Mouse (Mus musculus): ENCODE measurements at regions not wholly inside any gene's neighbourhood (a gene's known extent, or its start where the extent isn't known, plus 50 kb on each side); places are given as distances from the start of the nearest gene placed in this dataset.
"Not testable (repeated sequence)": the region's sequence is repeated elsewhere in the genome, so short reads cannot be mapped to it uniquely, and the experiment has no call there.

DNA sequence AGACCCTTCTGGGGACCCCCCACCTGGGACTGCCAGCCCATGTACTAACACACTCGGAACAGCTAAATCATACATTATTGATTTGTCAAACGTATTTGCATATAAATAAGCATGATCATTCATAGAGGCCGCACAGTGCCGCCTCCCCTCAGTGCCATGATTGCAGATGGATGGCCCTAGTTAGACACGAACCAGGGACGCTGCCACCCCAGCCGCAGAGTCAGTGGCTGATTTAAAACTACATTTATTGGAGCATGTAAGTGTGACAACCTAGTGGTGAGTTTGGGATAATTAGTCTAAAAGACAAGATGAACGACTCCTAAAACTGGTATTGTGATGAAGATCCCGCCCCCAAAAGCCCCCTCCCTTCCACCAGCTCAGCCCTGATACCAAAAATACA lies 138.3 kb upstream of the Top1 start:
- DNase-seq (ENCODE audit: low spot score), result no peak

DNA sequence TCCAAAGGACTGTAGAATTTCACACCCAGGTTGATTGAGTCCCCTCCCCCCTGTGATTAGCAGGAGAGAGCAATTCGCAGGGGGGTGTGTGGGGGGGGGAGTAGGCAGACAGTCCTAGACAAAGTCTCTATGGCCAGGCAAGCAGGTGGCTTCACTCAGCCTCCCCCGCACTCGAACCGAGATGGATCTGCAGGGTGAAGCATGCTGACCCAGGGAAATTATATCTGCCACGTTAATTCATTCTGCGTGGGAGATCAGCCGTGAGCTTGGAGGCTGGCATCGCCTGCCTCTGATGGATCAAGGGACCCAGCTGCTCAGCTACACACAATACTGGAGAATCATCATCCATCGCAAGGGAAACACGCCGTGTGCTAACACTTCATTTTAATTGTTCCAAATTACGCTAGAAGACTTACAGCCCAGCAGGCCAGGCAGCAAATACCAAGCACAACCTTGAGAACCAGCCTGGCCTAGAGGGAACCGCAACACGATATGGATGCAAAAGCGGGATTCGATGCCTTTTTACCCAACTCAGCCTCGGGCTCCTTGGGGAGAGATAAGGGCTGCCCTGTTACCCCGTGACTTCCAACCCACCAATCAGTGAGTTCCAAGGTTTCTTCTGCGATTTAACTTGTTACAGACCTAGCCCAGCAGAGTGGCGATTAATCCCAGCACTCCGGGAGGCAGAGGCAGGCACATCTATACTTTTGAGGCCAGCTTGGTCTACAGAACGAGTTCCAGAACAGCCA lies 137.7 kb upstream of the Top1 start:
- no peak for DNase-seq (ENCODE audit: low spot score)

GRCm38 (mm10) chr2:160510159-160510558 lies 135.5 kb upstream of the Top1 start:
- DNase-seq (ENCODE audit: low spot score), result no peak

GRCm38 (mm10) chr2:160510635-160511421 lies 134.9 kb upstream of the Top1 start:
- DNase-seq (ENCODE audit: low spot score), result no peak

- no peak for DNase-seq (ENCODE audit: low spot score)
These were observed 130.1 kb upstream of the Top1 start for GRCm38 (mm10) chr2:160515621-160516020.

DNA sequence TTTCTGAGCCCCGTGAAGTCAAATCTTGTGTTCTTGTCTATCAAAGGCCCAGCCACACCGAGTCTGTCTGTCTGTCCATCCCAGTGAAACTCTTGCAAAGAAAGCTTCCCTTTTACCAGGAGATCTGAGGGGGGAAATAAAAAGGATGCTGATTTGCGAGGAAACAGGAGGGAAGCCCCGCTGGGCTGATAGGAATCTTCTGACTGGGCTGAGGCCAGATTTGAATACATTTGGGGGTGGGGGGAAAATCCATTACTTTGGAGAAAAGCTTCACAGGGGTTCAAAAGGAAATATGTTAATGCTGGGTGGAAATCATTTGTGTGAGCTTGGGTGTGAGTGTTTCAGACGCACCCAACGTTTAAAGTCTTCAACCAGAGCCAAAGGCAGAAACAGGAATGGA lies 129.2 kb upstream of the Top1 start:
- no peak for DNase-seq (ENCODE audit: low spot score)

- DNase-seq (ENCODE audit: low spot score), result no peak
These were observed 120.1 kb upstream of the Top1 start for GRCm38 (mm10) chr2:160525301-160526205.

DNA sequence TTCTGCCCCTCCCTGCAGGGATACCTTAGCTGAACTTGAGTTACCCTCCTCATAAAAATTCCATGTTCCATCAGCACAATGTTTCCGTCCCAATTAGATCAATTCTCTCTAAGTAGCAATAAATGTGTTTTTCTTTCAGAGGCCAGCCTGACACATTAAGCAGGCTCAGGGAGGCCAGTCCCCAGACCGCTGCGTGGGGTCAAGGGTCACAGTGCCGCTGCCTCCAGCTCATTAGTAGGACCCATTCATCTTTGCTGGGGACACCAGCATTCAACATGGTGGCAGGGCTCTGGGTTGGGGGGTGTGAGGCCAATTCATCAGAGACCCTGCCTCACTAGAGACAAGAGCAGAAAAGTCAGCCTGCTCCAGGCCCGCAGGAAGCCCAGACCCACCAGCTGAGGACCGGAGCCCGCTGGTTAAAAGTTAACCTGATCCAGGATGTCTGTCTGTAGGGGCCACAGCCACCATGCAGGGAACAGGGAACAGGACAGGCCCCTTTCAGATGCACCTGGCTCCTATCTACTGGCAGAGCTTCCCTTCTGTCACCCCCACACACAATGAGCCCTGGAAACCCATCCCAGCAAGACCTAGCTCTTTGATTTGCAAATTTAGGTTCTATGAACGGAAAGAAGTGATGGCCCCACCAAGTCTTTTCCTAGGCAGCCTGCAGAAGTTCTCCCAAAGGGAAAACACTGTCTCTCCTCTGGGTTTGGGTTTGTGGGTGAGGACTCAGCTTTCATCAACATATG lies 119.1 kb upstream of the Top1 start:
- DNase-seq (ENCODE audit: low spot score), result no peak

DNA sequence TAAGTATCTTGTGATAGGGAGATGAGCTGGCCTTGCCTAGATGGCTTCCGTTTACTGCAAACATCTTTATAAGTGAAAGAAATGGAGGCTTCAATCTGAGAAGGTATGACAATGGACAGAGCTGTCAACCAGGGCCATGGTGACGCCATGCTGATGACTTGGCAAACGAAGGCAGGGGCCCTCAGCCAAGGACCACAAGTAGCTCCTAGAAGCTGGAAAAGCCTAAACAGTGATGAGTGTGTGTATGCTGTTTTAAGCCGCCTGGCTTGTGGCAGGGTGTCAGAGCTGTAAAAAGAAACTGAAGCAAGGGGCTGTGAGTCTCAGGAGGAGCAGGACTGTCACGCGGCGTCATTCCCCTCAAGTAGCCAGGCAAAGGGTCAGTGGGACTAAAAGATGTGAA lies 116.4 kb upstream of the Top1 start:
- no peak for DNase-seq (ENCODE audit: low spot score)

GRCm38 (mm10) chr2:160530377-160530776 lies 115.3 kb upstream of the Top1 start:
- no peak for DNase-seq (ENCODE audit: low spot score)

DNA sequence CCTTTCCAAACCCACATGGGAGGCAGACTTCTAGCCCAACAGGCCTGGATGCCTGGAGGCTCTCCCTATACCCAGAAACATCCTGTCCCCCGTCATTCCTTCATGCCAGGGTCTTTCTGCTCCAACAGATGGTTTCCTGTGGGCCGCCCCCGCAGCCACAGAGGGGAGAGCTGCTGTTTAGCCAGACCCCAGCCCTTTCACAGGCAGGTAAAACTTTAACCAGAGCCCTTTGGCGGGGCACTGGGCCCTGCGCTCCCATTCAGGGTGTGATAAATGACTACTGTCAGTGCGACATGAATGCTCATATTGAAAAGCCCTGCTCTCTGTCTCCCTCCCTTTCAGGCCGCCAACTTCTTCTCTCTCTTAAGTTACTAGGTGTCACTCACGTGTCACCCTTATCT lies 108.4 kb upstream of the Top1 start:
- no peak for DNase-seq (ENCODE audit: low spot score)

DNA sequence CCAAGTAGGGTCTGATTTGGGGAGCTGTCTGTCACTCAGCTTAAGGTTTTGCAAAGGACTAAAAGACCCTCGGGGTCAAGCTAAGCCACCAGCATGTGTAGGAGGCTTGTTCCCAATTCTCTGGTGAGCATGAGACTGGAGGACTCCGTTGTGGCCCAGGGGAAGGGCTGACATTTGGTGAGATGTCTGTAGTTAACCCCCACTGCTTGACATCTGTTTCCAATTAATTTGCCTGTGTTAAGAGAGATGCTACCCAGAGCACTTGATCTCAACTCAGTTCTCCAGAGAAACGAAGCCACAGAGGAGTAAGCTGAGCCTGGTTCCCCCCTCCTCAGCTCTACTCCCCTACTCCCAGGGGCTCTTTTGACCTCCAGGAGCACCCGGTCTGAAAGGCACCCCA lies 100.2 kb upstream of the Top1 start:
- no peak for DNase-seq (ENCODE audit: low spot score)

GRCm38 (mm10) chr2:160552121-160552669 lies 93.5 kb upstream of the Top1 start:
- no peak for DNase-seq (ENCODE audit: low spot score)

DNA sequence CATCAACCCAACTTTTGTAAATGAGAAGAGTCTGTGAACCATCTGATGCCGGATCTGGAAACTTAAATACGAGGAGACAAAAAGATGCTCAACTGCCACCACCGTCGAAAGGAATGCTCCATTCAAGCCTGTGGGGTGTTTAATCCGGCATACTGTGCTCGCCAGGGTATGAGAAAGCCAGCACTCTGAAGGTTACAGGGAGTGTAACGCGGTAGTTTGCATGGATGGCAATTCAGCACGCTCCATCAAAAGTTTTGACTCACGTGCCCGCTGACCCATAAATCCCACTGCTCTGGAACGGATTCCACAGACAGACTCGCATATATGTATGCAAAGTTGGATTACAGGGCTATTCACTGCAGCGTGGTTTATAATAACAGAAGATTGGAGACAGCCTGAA lies 84.0 kb upstream of the Top1 start:
- DNase-seq (ENCODE audit: low spot score), result no peak

- no peak for DNase-seq (ENCODE audit: low spot score)
These were observed 77.9 kb upstream of the Top1 start for GRCm38 (mm10) chr2:160567813-160568212.

GRCm38 (mm10) chr2:160569496-160569895 lies 76.2 kb upstream of the Top1 start:
- no peak for DNase-seq (ENCODE audit: low spot score)

DNA sequence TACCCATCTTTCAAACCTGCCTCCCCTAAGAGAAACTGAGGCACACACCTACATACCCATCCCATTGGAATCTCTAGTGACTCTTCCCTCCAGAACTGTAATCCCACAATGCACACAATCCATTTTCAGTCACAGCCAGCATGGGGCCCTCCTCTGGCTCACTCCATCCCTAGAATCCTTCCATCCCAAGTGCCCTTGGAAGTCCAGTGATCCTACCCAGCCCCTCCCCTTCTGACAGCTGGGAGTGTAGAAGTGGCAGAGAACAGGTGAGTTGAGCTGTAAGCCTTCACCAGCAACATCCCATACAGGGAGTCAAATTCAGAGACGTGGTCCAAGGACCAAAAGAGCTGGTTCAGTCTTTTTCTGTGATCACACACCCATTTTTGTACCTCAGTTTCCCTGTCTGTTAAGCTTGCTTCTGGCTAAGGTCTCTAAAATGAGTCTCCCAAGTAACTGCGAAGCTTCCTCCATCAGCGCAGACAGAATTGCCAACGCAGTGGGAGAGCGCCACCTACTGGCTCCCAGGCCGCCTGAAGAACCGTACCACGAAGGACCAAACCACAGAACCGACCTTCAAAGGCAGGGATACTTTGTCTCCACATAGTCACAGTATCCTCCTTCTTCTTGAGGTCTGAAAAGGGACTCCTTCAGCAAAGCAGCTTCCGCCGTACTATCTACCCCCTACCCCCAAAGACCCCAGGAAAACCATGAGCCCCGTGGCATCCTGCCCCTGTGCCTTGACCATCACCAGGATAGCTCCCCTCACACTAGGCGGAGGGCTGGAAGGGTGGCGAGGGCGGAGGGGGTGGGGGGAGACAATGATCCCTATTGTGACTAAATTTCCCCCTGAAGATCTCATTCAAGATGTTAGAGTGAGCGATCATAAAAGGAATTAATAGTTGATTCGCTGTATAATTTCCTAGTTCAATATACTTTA lies 67.0 kb upstream of the Top1 start:
- peak; percentile 85 for DNase-seq (ENCODE audit: low spot score)

DNA sequence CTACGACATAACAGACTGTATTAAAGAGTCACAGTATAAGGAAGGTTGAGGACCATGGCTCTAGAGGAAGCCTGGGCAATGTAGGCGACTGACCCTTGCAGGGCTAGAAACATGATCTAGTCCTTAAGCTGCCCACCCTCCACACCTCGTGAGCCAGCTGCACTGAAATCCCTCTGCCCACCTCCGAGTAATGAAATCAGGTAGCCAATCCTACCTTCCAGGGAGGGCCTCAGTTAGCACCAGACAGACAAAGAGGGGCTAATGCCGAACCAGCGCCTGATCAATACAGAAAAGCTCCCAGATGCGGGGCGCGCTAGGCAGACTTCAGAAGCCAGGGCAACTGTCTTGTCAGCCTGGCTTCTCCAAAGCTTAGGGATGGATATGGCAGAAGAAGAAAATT lies 65.4 kb upstream of the Top1 start:
- no peak for DNase-seq (ENCODE audit: low spot score)

DNA sequence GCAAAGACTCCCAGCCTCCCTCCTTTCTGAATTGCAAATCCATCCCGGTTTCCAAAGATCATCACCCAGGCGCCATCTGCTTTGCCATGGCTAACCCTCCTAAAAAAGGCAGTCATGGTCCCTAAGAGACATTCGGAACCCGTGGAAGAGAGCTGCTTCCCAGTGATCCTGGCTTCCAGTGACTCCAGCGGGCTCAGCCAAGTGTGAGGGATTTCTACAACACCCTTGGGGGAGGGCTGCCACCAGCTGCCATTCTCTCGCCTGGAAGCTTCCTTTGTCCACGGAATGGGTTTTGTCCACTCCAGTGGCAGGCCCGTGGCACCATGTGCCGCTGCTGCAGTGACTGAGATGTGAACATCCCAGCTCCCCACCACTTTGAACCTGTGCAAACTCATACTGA lies 64.7 kb upstream of the Top1 start:
- no peak for DNase-seq (ENCODE audit: low spot score)

GRCm38 (mm10) chr2:160583034-160583433 lies 62.7 kb upstream of the Top1 start:
- not testable (repeated sequence) for DNase-seq (ENCODE audit: low spot score)

All from urinary bladder, postnatal 25 days (tissue).